Mouse (Mus musculus): ENCODE measurements around the gene Nfic.
A peak's percentile ranks its signal among the peaks of the same experiment; 100 is the strongest.

- TF ChIP-seq CTCF (IDR thresholded peaks at IDR 0.05; ENCODE audit: low read depth) = peak; percentile 95
- peak; percentile 11; the same call in 1 of the 2 replicates for TF ChIP-seq EP300 (IDR thresholded peaks at IDR 0.05; ENCODE audit: low read depth)
Measured at GRCm38 (mm10) chr10:81350351-81351063, 104.9 kb downstream of the Nfic start, which contains the start of gene Hmg20b.

All from liver, postnatal 0 days (tissue).